Mouse (Mus musculus): Measurements from ENCODE around the gene Aqp6.

DNA sequence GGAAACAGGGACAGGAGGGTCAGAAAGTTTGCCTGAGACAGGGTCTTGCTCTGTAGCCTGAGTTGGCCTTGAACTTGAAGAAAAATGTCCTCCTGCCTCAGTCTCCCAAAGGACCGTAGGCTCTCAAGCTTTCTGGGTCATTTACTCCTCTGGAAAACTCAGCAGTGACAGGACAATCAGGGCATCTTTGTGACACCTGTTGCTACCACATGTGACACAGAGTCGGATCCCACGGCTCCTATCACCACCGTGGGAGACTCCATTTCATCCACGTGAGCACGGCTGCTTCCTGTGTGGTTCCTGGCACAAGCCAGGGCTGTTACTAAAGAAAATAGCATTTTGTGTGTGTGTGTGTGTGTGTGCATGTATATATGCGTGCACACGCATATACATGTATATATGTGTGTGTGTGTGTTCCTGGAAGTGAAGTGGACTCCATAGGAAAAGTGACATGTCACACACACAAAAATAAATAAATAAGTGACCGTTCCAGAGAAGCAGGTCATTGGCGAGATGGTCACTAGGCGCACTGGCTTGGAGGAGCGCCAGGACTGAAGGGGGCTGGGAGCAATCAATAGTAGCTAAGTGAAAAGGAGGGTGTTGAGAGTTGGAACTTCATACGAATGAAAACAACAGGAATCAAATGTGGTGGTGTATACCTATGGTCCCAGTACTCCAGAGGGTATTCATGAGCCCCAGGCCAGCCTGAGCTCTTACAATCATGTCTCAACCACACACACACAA lies 7.4 kb downstream of the Aqp6 start:
- TF ChIP-seq EP300 (IDR thresholded peaks at IDR 0.05; ENCODE audit: insufficient read depth, low read depth, low read length) (no peak), POLR2A (IDR thresholded peaks at IDR 0.05; ENCODE audit: insufficient read depth, low read depth, low read length) (no peak), CTCF (IDR thresholded peaks at IDR 0.05) (no peak)

Data from heart, adult 2 months (tissue).